Comparison of ENCODE assay signal across 19 mouse cellular contexts in genomic region chr2:52215945-52216344, GRCm38 (mm10).
"Had no signal": no experiment of that assay in that cellular context is flagged by ENCODE, and none has a peak within 500 bp of the region (broad histone marks: within the 10 kb centered on the region; RNA-seq: fewer than 3 reads in every experiment).

No protein-coding gene starts in this region.

- H3K36me3 ChIP-seq: midbrain, embryonic 10.5 days; midbrain, embryonic 12.5 days; neural tube, embryonic 13.5 days; neural tube, embryonic 15.5 days had no signal

- DNase-seq: lung, adult 18-20 months; lung, embryonic 14.5 days; lung, postnatal 10 days; lung, postnatal 4 days; midbrain, embryonic 14.5 days; retina, postnatal 1 day; right cerebral cortex, adult 18-20 months; right cerebral cortex, postnatal 25 days; right cerebral cortex, postnatal 4 days; spleen, adult 18-20 months; thymus, adult 18-20 months; thymus, postnatal 25 days; thymus, postnatal 4 days had no signal

- ATAC-seq: midbrain, embryonic 16.5 days had no signal

- H3K4me3 ChIP-seq: midbrain, embryonic 10.5 days; midbrain, embryonic 12.5 days; myocyte; neural tube, embryonic 13.5 days; neural tube, embryonic 15.5 days had no signal

- H3K4me1 ChIP-seq: midbrain, embryonic 10.5 days; midbrain, embryonic 12.5 days; neural tube, embryonic 15.5 days had no signal

- H3K27me3 ChIP-seq: midbrain, embryonic 12.5 days; neural tube, embryonic 13.5 days; neural tube, embryonic 15.5 days had no signal

- H3K27ac ChIP-seq: midbrain, embryonic 10.5 days; midbrain, embryonic 12.5 days; neural tube, embryonic 13.5 days; neural tube, embryonic 15.5 days had no signal
